Mouse (Mus musculus): Measurements from ENCODE around the gene Ctu2. TPM values are rescaled to one million over a fixed set of nuclear protein-coding genes. Genes with fewer than 3 reads are reported as not detected.

Ctu2 gene
- polyA plus RNA-seq, 1 experiment from 2014 or later = 68.1 TPM

Small RNA genes within 50 kb of the gene (microRNA-seq; reads per million reads assigned to microRNA genes)
- not detected for gene Gm24366

Other genes starting within 250 kb of the Ctu2 start
- 2.5 and 3.3 TPM in 2 replicates for gene Zfpm1, start 194.0 kb upstream of the Ctu2 start, polyA plus RNA-seq (2016; fragmentation: Nextera tagmentation; extraction: Ambion mirVana)
- gene Trhr2, start 115.4 kb upstream of the Ctu2 start, polyA plus RNA-seq (2016; fragmentation: Nextera tagmentation; extraction: Ambion mirVana) = not detected in 2 replicates
- gene Zc3h18, start 99.5 kb upstream of the Ctu2 start, polyA plus RNA-seq (2016; fragmentation: Nextera tagmentation; extraction: Ambion mirVana) = 64.0 and 64.4 TPM in 2 replicates
- gene Il17c, start 54.1 kb upstream of the Ctu2 start, polyA plus RNA-seq (2016; fragmentation: Nextera tagmentation; extraction: Ambion mirVana) = not detected in 2 replicates
- 60.4 and 62.1 TPM in 2 replicates for gene Cyba, start 43.2 kb upstream of the Ctu2 start, polyA plus RNA-seq (2016; fragmentation: Nextera tagmentation; extraction: Ambion mirVana)
- gene Mvd, start 32.7 kb upstream of the Ctu2 start, polyA plus RNA-seq (2016; fragmentation: Nextera tagmentation; extraction: Ambion mirVana) = 46.9 and 48.4 TPM in 2 replicates
- not detected in 2 replicates for gene Snai3, start 15.4 kb upstream of the Ctu2 start, polyA plus RNA-seq (2016; fragmentation: Nextera tagmentation; extraction: Ambion mirVana)
- 35.3 and 39.2 TPM in 2 replicates for gene Rnf166, start 79 bp upstream of the Ctu2 start, polyA plus RNA-seq (2016; fragmentation: Nextera tagmentation; extraction: Ambion mirVana)
- gene Piezo1, start 75.2 kb downstream of the Ctu2 start, polyA plus RNA-seq (2016; fragmentation: Nextera tagmentation; extraction: Ambion mirVana) = 8.9 TPM in 2 replicates
- 22.7 and 23.9 TPM in 2 replicates for gene Cdt1, start 91.9 kb downstream of the Ctu2 start, polyA plus RNA-seq (2016; fragmentation: Nextera tagmentation; extraction: Ambion mirVana)
- gene Aprt, start 100.8 kb downstream of the Ctu2 start, polyA plus RNA-seq (2016; fragmentation: Nextera tagmentation; extraction: Ambion mirVana) = 160 and 185 TPM in 2 replicates
- gene Galns, start 135.3 kb downstream of the Ctu2 start, polyA plus RNA-seq (2016; fragmentation: Nextera tagmentation; extraction: Ambion mirVana) = 6.3 and 6.9 TPM in 2 replicates
- gene Trappc2l, start 135.5 kb downstream of the Ctu2 start, polyA plus RNA-seq (2016; fragmentation: Nextera tagmentation; extraction: Ambion mirVana) = 48.2 and 52.6 TPM in 2 replicates
- not detected in 2 replicates for gene Pabpn1l, start 146.6 kb downstream of the Ctu2 start, polyA plus RNA-seq (2016; fragmentation: Nextera tagmentation; extraction: Ambion mirVana)
- gene Cbfa2t3, start 223.0 kb downstream of the Ctu2 start, polyA plus RNA-seq (2016; fragmentation: Nextera tagmentation; extraction: Ambion mirVana) = 17.1 and 17.3 TPM in 2 replicates

All from hindbrain, embryonic 12.5 days (tissue).